Mouse (Mus musculus) stomach, embryonic 14.5 days (tissue): ENCODE data around the gene Pglyrp1. TPM values are rescaled to one million over a fixed set of nuclear protein-coding genes. Genes with fewer than 3 reads are reported as not detected.

Experiments
- ATAC-seq: fragments of 200-750 bp; cut with Nextera tagmentation; 2 replicates; pipeline ENCODE4 v1.8.0; 2017; ENCODE audit warnings: low read depth, moderate TSS enrichment; ENCODE audit not compliant: insufficient number of reproducible peaks, insufficient read depth, low FRiP score
- H3K27ac ChIP-seq: fragments of 300-500 bp; sonication (generic); 2 replicates; pipeline ENCODE4 v1.5.1; 2014; ENCODE audit warnings: mild to moderate bottlenecking, low read length, moderate library complexity, mixed read lengths
- H3K27me3 ChIP-seq: fragments of 300-500 bp; sonication (generic); 2 replicates; pipeline ENCODE4 v1.6.1; 2014; ENCODE audit warnings: low read length, control low read depth, mixed read lengths; ENCODE audit not compliant: control insufficient read depth, insufficient read depth
- H3K36me3 ChIP-seq: fragments of 300-500 bp; sonication (generic); 2 replicates; pipeline ENCODE4 v1.6.1; 2014; ENCODE audit warnings: mild to moderate bottlenecking, control low read depth, low read length, moderate library complexity, mixed read lengths; ENCODE audit not compliant: control insufficient read depth, insufficient read depth
- H3K4me1 ChIP-seq: fragments of 300-500 bp; sonication (generic); 2 replicates; pipeline ENCODE4 v1.6.1; 2014; ENCODE audit warnings: low read length, control low read depth, mixed read lengths; ENCODE audit not compliant: control insufficient read depth, insufficient read depth
- H3K4me2 ChIP-seq: fragments of 300-500 bp; sonication (generic); replicated peaks from 2 replicates; pipeline ENCODE4 v1.6.1; 2014; ENCODE audit warnings: low read depth, low read length, control low read depth
- H3K4me3 ChIP-seq: fragments of 300-500 bp; sonication (generic); 2 replicates; pipeline ENCODE4 v1.5.1; 2014; ENCODE audit warnings: low read depth, low read length, control low read depth
- H3K9ac ChIP-seq: fragments of 300-500 bp; sonication (generic); replicated peaks from 2 replicates; pipeline ENCODE4 v1.6.1; 2014; ENCODE audit warnings: low read depth, mild to moderate bottlenecking, control low read depth, low read length, moderate library complexity, mixed read lengths
- H3K9me3 ChIP-seq: fragments of 300-500 bp; sonication (generic); 2 replicates; pipeline ENCODE4 v1.6.1; 2016; ENCODE audit warnings: low read depth, low read length, control low read depth; ENCODE audit not compliant: control insufficient read depth
- whole genome bisulfite sequencing: fragments of 180-500 bp; shearing (Covaris S2); extraction: QIAGEN DNeasy Blood & Tissue Kit; methylation state at CpG from one replicate; pipeline ENCODE4 v1.1.7; 2014; 5-methylcytosine and 5-hydroxymethylcytosine counted together
- polyA plus RNA-seq: library from polyadenylated mRNA; unstranded; fragments of >200 nt; fragmentation: Nextera tagmentation; extraction: Ambion mirVana; gene quantifications from 2 replicates; pipeline ENCODE4 v1.2.1, GENCODE M21; 2014

The Pglyrp1 gene
- polyA plus RNA-seq, 1 experiment from 2014 or later: 23.9 TPM

DNA sequence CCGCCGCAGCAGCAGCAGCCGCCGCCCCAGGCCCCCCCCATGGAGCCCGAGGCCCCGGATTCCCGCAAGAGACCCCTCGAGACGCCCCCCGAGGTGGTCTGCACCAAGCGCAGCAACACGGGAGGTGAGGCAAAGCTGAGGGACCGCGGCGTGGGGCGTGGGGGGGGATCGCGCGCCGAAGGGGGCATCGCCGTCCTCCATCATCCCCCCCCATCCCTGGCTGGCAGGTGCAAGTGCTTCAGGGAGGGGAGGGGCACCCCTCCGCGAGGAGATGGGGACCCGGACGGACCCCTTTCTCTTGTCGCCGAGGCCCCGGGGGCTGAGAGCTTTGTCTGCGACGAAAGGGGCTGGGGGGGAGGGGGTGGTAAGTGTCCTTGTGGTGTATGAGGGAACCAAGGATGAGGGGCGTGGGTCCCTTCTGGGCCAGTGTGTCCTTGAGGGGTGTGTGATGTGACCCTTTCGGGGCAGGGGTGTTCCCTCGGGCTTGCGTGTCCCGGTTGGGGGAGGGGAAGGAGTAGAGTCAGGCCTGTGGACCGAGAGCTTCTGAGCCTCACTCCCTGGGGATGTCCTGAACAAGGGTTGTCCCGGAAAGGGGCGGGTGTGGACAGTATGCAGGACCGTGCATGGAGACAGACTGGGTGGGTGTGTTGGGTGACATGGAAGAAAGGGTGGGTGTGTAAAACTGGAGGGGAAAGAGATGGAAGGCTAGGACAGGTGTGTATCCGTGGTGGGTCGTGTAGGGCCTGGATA lies 55.1 kb downstream of the Pglyrp1 start:
- H3K27ac ChIP-seq: no peak overlapping the region
- ATAC-seq: no peak
- H3K4me2 ChIP-seq: peak overlapping the region; percentile 92
- peak overlapping the region; percentile 45 for H3K4me3 ChIP-seq
- no peaks in the 10 kb centered on the region for H3K9me3 ChIP-seq
- WGBS: 3% methylated on average over 32 of the region's 42 CpGs
- H3K36me3 ChIP-seq: no peaks in the 10 kb centered on the region
- no peaks in the 10 kb centered on the region for H3K4me1 ChIP-seq
- H3K27me3 ChIP-seq: 0 out of 2 replicates have a peak, but pooled peaks cover 20% of the 10 kb centered on the region
- peak overlapping the region; percentile 50; the same call in 1 of the 2 replicates for H3K9ac ChIP-seq

- WGBS: 47% methylated on average over 6 of the region's 6 CpGs
- H3K4me1 ChIP-seq: no peaks in the 10 kb centered on the region
- no peak for ATAC-seq
Measured at GRCm38 (mm10) chr7:18926911-18927310, 55.8 kb downstream of the Pglyrp1 start.

DNA sequence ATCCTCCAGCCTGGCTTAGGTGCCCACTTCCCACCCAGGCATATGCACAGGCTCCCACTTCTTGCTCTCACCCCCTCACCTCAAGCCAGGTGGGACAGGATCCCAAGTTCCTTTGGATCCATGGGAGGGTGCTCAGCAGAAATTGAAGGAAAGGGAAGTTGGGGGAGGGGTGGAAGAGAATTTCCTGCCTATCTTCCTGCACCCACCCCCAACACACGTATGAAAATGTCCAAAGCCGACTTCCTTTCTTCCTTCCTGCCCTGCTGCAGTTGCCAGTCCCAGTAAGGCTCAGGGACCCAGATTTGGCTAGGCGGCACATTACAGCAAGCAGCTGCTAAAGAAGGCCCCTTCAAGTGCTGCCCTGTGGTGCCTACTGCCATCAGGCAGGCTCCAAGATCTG lies 56.6 kb downstream of the Pglyrp1 start:
- Histone ChIP-seq H3K27me3 (0 out of 2 replicates have a peak, but pooled peaks cover 20% of the 10 kb centered on the region), H3K4me1 (no peaks in the 10 kb centered on the region), H3K9ac (no peak overlapping the region), H3K9me3 (no peaks in the 10 kb centered on the region), H3K27ac (no peak overlapping the region), H3K4me3 (no peak overlapping the region), H3K4me2 (no peak overlapping the region; the same call in 1 of the 2 replicates), H3K36me3 (no peaks in the 10 kb centered on the region)
- WGBS: 20% methylated on average over 3 of the region's 3 CpGs
- ATAC-seq: no peak

More at GRCm38 (mm10) chr7:18926911-18927310, 55.8 kb downstream of the Pglyrp1 start:
- Histone ChIP-seq H3K36me3 (no peaks in the 10 kb centered on the region), H3K9ac (no peak overlapping the region), H3K27me3 (0 out of 2 replicates have a peak, but pooled peaks cover 20% of the 10 kb centered on the region), H3K9me3 (no peaks in the 10 kb centered on the region), H3K27ac (no peak overlapping the region; the same call in 1 of the 2 replicates), H3K4me2 (peak overlapping the region; percentile 92), H3K4me3 (peak overlapping the region; percentile 45)

Other genes starting within 250 kb of the Pglyrp1 start
- gene Psg21, start 214.6 kb upstream of the Pglyrp1 start, polyA plus RNA-seq: not detected in 2 replicates
- not detected in 2 replicates for gene Psg20, start 185.1 kb upstream of the Pglyrp1 start, polyA plus RNA-seq
- gene Psg22, start 153.2 kb upstream of the Pglyrp1 start, polyA plus RNA-seq: not detected in 2 replicates
- not detected in 2 replicates for gene Psg19, start 72.8 kb upstream of the Pglyrp1 start, polyA plus RNA-seq
- gene Psg17, start 49.7 kb upstream of the Pglyrp1 start, polyA plus RNA-seq: 0.23 and 0.27 TPM in 2 replicates
- gene Mill2, start 31.4 kb upstream of the Pglyrp1 start, polyA plus RNA-seq: 1.0 and 1.1 TPM in 2 replicates
- gene Ccdc61, start 39.1 kb downstream of the Pglyrp1 start, polyA plus RNA-seq: 18.5 and 21.7 TPM in 2 replicates
- gene Nova2, start 54.6 kb downstream of the Pglyrp1 start, polyA plus RNA-seq: 0.81 and 1.2 TPM in 2 replicates
- not detected in 2 replicates for gene Nanos2, start 116.1 kb downstream of the Pglyrp1 start, polyA plus RNA-seq
- gene Mypop, start 119.9 kb downstream of the Pglyrp1 start, polyA plus RNA-seq: 3.0 and 3.5 TPM in 2 replicates
- gene Irf2bp1, start 132.7 kb downstream of the Pglyrp1 start, polyA plus RNA-seq: 22.7 and 25.5 TPM in 2 replicates
- 14.8 and 15.3 TPM in 2 replicates for gene Foxa3, start 152.2 kb downstream of the Pglyrp1 start, polyA plus RNA-seq
- gene Sympk, start 153.0 kb downstream of the Pglyrp1 start, polyA plus RNA-seq: 21.7 and 23.7 TPM in 2 replicates
- gene Rsph6a, start 183.4 kb downstream of the Pglyrp1 start, polyA plus RNA-seq: not detected in 2 replicates
- gene Dmwd, start 204.9 kb downstream of the Pglyrp1 start, polyA plus RNA-seq: 14.3 and 16.8 TPM in 2 replicates
- 70.9 and 72.0 TPM in 2 replicates for gene Dmpk, start 212.5 kb downstream of the Pglyrp1 start, polyA plus RNA-seq
- 17.4 and 18.6 TPM in 2 replicates for gene Six5, start 223.3 kb downstream of the Pglyrp1 start, polyA plus RNA-seq
- gene Gm4969, start 247.0 kb downstream of the Pglyrp1 start, polyA plus RNA-seq: 4.6 and 5.7 TPM in 2 replicates
- gene Fbxo46, start 248.5 kb downstream of the Pglyrp1 start, polyA plus RNA-seq: 9.1 and 9.5 TPM in 2 replicates